Mouse (Mus musculus): ENCODE data around the gene Atrip. TPM values are rescaled to one million over a fixed set of nuclear protein-coding genes. Genes with fewer than 3 reads are reported as not detected.

Gene Atrip
- polyA plus RNA-seq, 2 experiments: 25.1 to 30.5 TPM

- WGBS: 1% methylated on average over 36 of the region's 40 CpGs
- peak; percentile 95 for ATAC-seq (ENCODE audit: low FRiP score, low read depth)
Measured at GRCm38 (mm10) chr9:109038086-109038895, 35.6 kb downstream of the Atrip start, which contains the start of gene Shisa5. TSS of gene Shisa5 (plus strand) at chr9:109038565.

DNA sequence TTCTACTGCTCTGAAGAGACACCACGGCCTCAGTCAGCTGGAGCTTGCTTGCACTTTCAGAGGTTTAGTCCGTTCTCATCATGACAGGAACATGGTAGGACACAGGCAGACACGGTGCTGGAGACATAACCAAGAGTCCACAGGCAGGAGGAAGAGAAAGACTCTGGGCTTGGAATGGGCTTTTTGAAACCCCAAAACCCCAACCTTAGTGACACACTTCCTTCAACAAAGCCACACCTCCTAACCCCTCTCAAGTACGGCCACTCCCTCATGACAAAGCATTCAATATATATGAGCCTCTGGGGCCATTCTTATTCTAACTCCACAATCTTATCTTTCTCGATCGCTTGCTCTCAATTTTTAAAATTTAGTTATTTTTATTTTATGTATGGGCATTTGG is 41.5 kb downstream of the Atrip start:
- Histone ChIP-seq H3K27me3 (ENCODE audit: control insufficient read depth, insufficient read depth, low read length) (no peaks in the 10 kb centered on the region), H3K9ac (ENCODE audit: low read depth, low read length, severe bottlenecking) (no peak overlapping the region), H3K4me1 (ENCODE audit: control insufficient read depth, insufficient read depth, low read length) (no peaks in the 10 kb centered on the region), H3K27ac (replicated peaks; ENCODE audit: low read depth, low read length) (no peak overlapping the region), H3K36me3 (ENCODE audit: control insufficient read depth, insufficient read depth, low read length) (no peaks in the 10 kb centered on the region), H3K4me2 (replicated peaks; ENCODE audit: low read depth, low read length, severe bottlenecking) (no peak overlapping the region), H3K4me3 (replicated peaks; ENCODE audit: low read length) (no peak overlapping the region), H3K9me3 (ENCODE audit: control insufficient read depth, low read length) (no peaks in the 10 kb centered on the region)
- ATAC-seq (ENCODE audit: low FRiP score, low read depth) (no peak), DNase-seq (ENCODE audit: low spot score) (no peak)
- TF ChIP-seq POLR2A (IDR thresholded peaks at IDR 0.05; ENCODE audit: borderline replicate concordance, extremely low read depth, insufficient read depth, insufficient read length): no peak
- WGBS: 87% methylated on average over 6 of the region's 6 CpGs

More at GRCm38 (mm10) chr9:109038086-109038895, 35.6 kb downstream of the Atrip start, which contains the start of gene Shisa5:
- Histone ChIP-seq H3K4me1 (ENCODE audit: control insufficient read depth, insufficient read depth, low read length) (peaks cover 13% of the 10 kb centered on the region; the same call in 1 of the 2 replicates), H3K9me3 (ENCODE audit: control insufficient read depth, low read length) (no peaks in the 10 kb centered on the region), H3K4me2 (replicated peaks; ENCODE audit: low read depth, low read length, severe bottlenecking) (peak within 1 kb of the TSS; percentile 81), H3K36me3 (ENCODE audit: control insufficient read depth, insufficient read depth, low read length) (no peaks in the 10 kb centered on the region; the same call in 1 of the 2 replicates), H3K9ac (ENCODE audit: low read depth, low read length, severe bottlenecking) (peak within 1 kb of the TSS; percentile 84), H3K4me3 (replicated peaks; ENCODE audit: low read length) (peak within 1 kb of the TSS; percentile 79), H3K27me3 (ENCODE audit: control insufficient read depth, insufficient read depth, low read length) (no peaks in the 10 kb centered on the region), H3K27ac (replicated peaks; ENCODE audit: low read depth, low read length) (peak within 1 kb of the TSS; percentile 55)
- peak; percentile 75 for DNase-seq (ENCODE audit: low spot score)
- TF ChIP-seq POLR2A (IDR thresholded peaks at IDR 0.05; ENCODE audit: borderline replicate concordance, extremely low read depth, insufficient read depth, insufficient read length): peak; percentile 86; the same call in 1 of the 2 replicates

- Histone ChIP-seq H3K9me3 (ENCODE audit: control insufficient read depth, low read length) (no peaks in the 10 kb centered on the region), H3K4me1 (ENCODE audit: control insufficient read depth, insufficient read depth, low read length) (no peaks in the 10 kb centered on the region), H3K27ac (replicated peaks; ENCODE audit: low read depth, low read length) (no peak overlapping the region), H3K4me2 (replicated peaks; ENCODE audit: low read depth, low read length, severe bottlenecking) (no peak overlapping the region), H3K27me3 (ENCODE audit: control insufficient read depth, insufficient read depth, low read length) (no peaks in the 10 kb centered on the region), H3K4me3 (replicated peaks; ENCODE audit: low read length) (no peak overlapping the region), H3K9ac (ENCODE audit: low read depth, low read length, severe bottlenecking) (no peak overlapping the region), H3K36me3 (ENCODE audit: control insufficient read depth, insufficient read depth, low read length) (no peaks in the 10 kb centered on the region)
- no peak for ATAC-seq (ENCODE audit: low FRiP score, low read depth)
- WGBS: 77% methylated on average over 8 of the region's 8 CpGs
- no peak for DNase-seq (ENCODE audit: low spot score)
- TF ChIP-seq POLR2A (IDR thresholded peaks at IDR 0.05; ENCODE audit: borderline replicate concordance, extremely low read depth, insufficient read depth, insufficient read length): no peak
Measured at GRCm38 (mm10) chr9:109031686-109032085, 42.2 kb downstream of the Atrip start.

GRCm38 (mm10) chr9:109031001-109031400 is 42.9 kb downstream of the Atrip start:
- ATAC-seq (ENCODE audit: low FRiP score, low read depth): no peak
- no peak for TF ChIP-seq POLR2A (IDR thresholded peaks at IDR 0.05; ENCODE audit: borderline replicate concordance, extremely low read depth, insufficient read depth, insufficient read length)
- no peak overlapping the region for H3K9ac ChIP-seq (ENCODE audit: low read depth, low read length, severe bottlenecking)

DNA sequence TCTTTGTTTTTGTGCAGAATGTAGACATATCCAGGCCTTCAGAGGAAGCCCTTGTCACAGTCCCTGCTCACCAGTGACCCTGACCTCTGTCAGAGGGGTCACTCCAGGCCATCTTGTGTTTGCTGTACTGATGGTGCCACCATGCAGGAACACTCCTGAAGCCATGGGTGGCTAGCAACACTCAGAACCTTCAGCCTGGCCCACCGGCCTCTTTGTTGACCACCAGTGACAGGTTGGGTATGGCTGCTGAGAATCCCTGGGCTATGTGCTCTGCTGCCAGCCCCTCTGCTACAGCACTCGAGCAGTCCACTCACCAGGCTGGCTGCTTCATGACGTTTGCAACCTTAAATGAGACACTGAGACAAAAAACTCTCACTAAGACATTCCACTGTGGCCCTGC is 43.6 kb downstream of the Atrip start:
- no peak overlapping the region for H3K9ac ChIP-seq (ENCODE audit: low read depth, low read length, severe bottlenecking)
- no peak for TF ChIP-seq POLR2A (IDR thresholded peaks at IDR 0.05; ENCODE audit: borderline replicate concordance, extremely low read depth, insufficient read depth, insufficient read length)
- no peaks in the 10 kb centered on the region for H3K9me3 ChIP-seq (ENCODE audit: control insufficient read depth, low read length)
- no peaks in the 10 kb centered on the region for H3K36me3 ChIP-seq (ENCODE audit: control insufficient read depth, insufficient read depth, low read length)
- DNase-seq (ENCODE audit: low spot score) (no peak), ATAC-seq (ENCODE audit: low FRiP score, low read depth) (no peak)
- no peaks in the 10 kb centered on the region for H3K4me1 ChIP-seq (ENCODE audit: control insufficient read depth, insufficient read depth, low read length)
- no peak overlapping the region for H3K27ac ChIP-seq (replicated peaks; ENCODE audit: low read depth, low read length)
- no peak overlapping the region for H3K4me3 ChIP-seq (replicated peaks; ENCODE audit: low read length)
- H3K27me3 ChIP-seq (ENCODE audit: control insufficient read depth, insufficient read depth, low read length): no peaks in the 10 kb centered on the region
- 72% methylated on average over 3 of the region's 3 CpGs for WGBS
- no peak overlapping the region for H3K4me2 ChIP-seq (replicated peaks; ENCODE audit: low read depth, low read length, severe bottlenecking)

More at GRCm38 (mm10) chr9:109031001-109031400, 42.9 kb downstream of the Atrip start:
- Histone ChIP-seq H3K4me3 (replicated peaks; ENCODE audit: low read length) (no peak overlapping the region), H3K27ac (replicated peaks; ENCODE audit: low read depth, low read length) (no peak overlapping the region), H3K36me3 (ENCODE audit: control insufficient read depth, insufficient read depth, low read length) (no peaks in the 10 kb centered on the region), H3K4me2 (replicated peaks; ENCODE audit: low read depth, low read length, severe bottlenecking) (no peak overlapping the region), H3K9me3 (ENCODE audit: control insufficient read depth, low read length) (no peaks in the 10 kb centered on the region), H3K4me1 (ENCODE audit: control insufficient read depth, insufficient read depth, low read length) (no peaks in the 10 kb centered on the region), H3K27me3 (ENCODE audit: control insufficient read depth, insufficient read depth, low read length) (no peaks in the 10 kb centered on the region)
- WGBS: 90% methylated on average over 7 of the region's 7 CpGs
- no peak for DNase-seq (ENCODE audit: low spot score)
